19 mouse cellular contexts compared by ENCODE assay signal in genomic region chr13:98819094-98819493, GRCm38 (mm10). TPM values are rescaled to one million over a fixed set of nuclear protein-coding genes. Genes with fewer than 3 reads are reported as not detected.
DNase-seq lines count a peak whose midpoint lies in the region; ATAC-seq and TF ChIP-seq lines count a peak whose summit lies in the region.
"Had no signal": no experiment of that assay in that cellular context is flagged by ENCODE, and none has a peak within 500 bp of the region (broad histone marks: within the 10 kb centered on the region; RNA-seq: fewer than 3 reads in every experiment).

No protein-coding gene starts in this region.

- no peaks in the 10 kb centered on the region for H3K9me3 ChIP-seq in lung, embryonic 15.5 days
- H3K9me3 ChIP-seq in intestine, postnatal 0 days (ENCODE audit: control insufficient read depth), result no peaks in the 10 kb centered on the region
- no peaks in the 10 kb centered on the region for H3K9me3 ChIP-seq in stomach, postnatal 0 days (ENCODE audit: control insufficient read depth, low read length)
- H3K9me3 ChIP-seq in heart, embryonic 12.5 days (replicated peaks), result no peaks in the 10 kb centered on the region
- H3K9me3 ChIP-seq: midbrain, embryonic 10.5 days; neural tube, embryonic 15.5 days had no signal

- no peak overlapping the region for H3K4me2 ChIP-seq in lung, embryonic 15.5 days
- H3K4me2 ChIP-seq in intestine, postnatal 0 days (replicated peaks; ENCODE audit: low read depth), result peak overlapping the region; percentile 14; the same call in 1 of the 2 replicates
- H3K4me2 ChIP-seq in stomach, postnatal 0 days (replicated peaks; ENCODE audit: low read depth), result no peak overlapping the region
- no peak overlapping the region for H3K4me2 ChIP-seq in heart, embryonic 12.5 days
- H3K4me2 ChIP-seq: hindbrain, embryonic 14.5 days; neural tube, embryonic 15.5 days had no signal

- H3K27ac ChIP-seq in lung, embryonic 15.5 days, result peak overlapping the region; percentile 72
- H3K27ac ChIP-seq in intestine, postnatal 0 days (ENCODE audit: low read depth, low read length), result peak overlapping the region; percentile 84
- H3K27ac ChIP-seq in stomach, postnatal 0 days (replicated peaks), result peak overlapping the region; percentile 31
- H3K27ac ChIP-seq in heart, embryonic 12.5 days (ENCODE audit: poor library complexity, severe bottlenecking), result no peak overlapping the region
- H3K27ac ChIP-seq: heart, adult 2 months; hindbrain, embryonic 14.5 days; liver, embryonic 14.5 days; midbrain, embryonic 10.5 days; neural tube, embryonic 15.5 days had no signal

- no peaks in the 10 kb centered on the region for H3K36me3 ChIP-seq in lung, embryonic 15.5 days
- no peaks in the 10 kb centered on the region for H3K36me3 ChIP-seq in intestine, postnatal 0 days (ENCODE audit: control insufficient read depth, insufficient read depth)
- no peaks in the 10 kb centered on the region for H3K36me3 ChIP-seq in stomach, postnatal 0 days (ENCODE audit: control insufficient read depth, insufficient read depth, low read length)
- no peaks in the 10 kb centered on the region for H3K36me3 ChIP-seq in heart, embryonic 12.5 days
- H3K36me3 ChIP-seq: midbrain, embryonic 10.5 days; neural tube, embryonic 15.5 days had no signal

- TF ChIP-seq CTCF in intestine, postnatal 0 days (IDR thresholded peaks at IDR 0.05; ENCODE audit: low read depth), result no peak
- no peak for TF ChIP-seq CTCF in stomach, postnatal 0 days (IDR thresholded peaks at IDR 0.05; ENCODE audit: low read depth)

- 43% methylated on average over 2 of the region's 2 CpGs for WGBS in lung, embryonic 15.5 days
- 20% methylated on average over 2 of the region's 2 CpGs for WGBS in intestine, postnatal 0 days
- 31% methylated on average over 2 of the region's 2 CpGs for WGBS in stomach, postnatal 0 days
- 78% methylated on average over 2 of the region's 2 CpGs for WGBS in heart, embryonic 12.5 days

- ATAC-seq in lung, embryonic 15.5 days (ENCODE audit: borderline replicate concordance, extremely low read depth, low FRiP score, low TSS enrichment), result no peak
- ATAC-seq in intestine, postnatal 0 days, result peak; percentile 22
- no peak for ATAC-seq in stomach, postnatal 0 days (ENCODE audit: low FRiP score, low TSS enrichment)
- no peak for ATAC-seq in heart, embryonic 12.5 days (ENCODE audit: insufficient number of reproducible peaks, low FRiP score)

- no peaks in the 10 kb centered on the region for H3K27me3 ChIP-seq in lung, embryonic 15.5 days
- no peaks in the 10 kb centered on the region for H3K27me3 ChIP-seq in intestine, postnatal 0 days (replicated peaks; ENCODE audit: control insufficient read depth, insufficient read depth, low read length)
- H3K27me3 ChIP-seq in stomach, postnatal 0 days (ENCODE audit: control insufficient read depth, insufficient read depth, low read length), result no peaks in the 10 kb centered on the region
- H3K27me3 ChIP-seq in heart, embryonic 12.5 days (replicated peaks), result no peaks in the 10 kb centered on the region
- H3K27me3 ChIP-seq: neural tube, embryonic 15.5 days had no signal

- no peak overlapping the region for H3K4me3 ChIP-seq in lung, embryonic 15.5 days
- H3K4me3 ChIP-seq in intestine, postnatal 0 days (ENCODE audit: low read depth, low read length), result no peak overlapping the region
- H3K4me3 ChIP-seq in stomach, postnatal 0 days (ENCODE audit: low read depth, low read length), result no peak overlapping the region
- H3K4me3 ChIP-seq in heart, embryonic 12.5 days, result no peak overlapping the region
- H3K4me3 ChIP-seq: heart, adult 2 months; midbrain, embryonic 10.5 days; neural tube, embryonic 15.5 days had no signal

- peaks cover 19% of the 10 kb centered on the region for H3K4me1 ChIP-seq in lung, embryonic 15.5 days
- 0 out of 2 replicates have a peak, but pooled peaks cover 15% of the 10 kb centered on the region for H3K4me1 ChIP-seq in intestine, postnatal 0 days (replicated peaks; ENCODE audit: control insufficient read depth, insufficient read depth, low read length)
- no peaks in the 10 kb centered on the region for H3K4me1 ChIP-seq in stomach, postnatal 0 days (replicated peaks; ENCODE audit: control insufficient read depth, insufficient read depth)
- H3K4me1 ChIP-seq in heart, embryonic 12.5 days (replicated peaks), result peaks cover 6% of the 10 kb centered on the region
- H3K4me1 ChIP-seq: neural tube, embryonic 15.5 days had no signal

- H3K9ac ChIP-seq in lung, embryonic 15.5 days, result no peak overlapping the region
- no peak overlapping the region for H3K9ac ChIP-seq in intestine, postnatal 0 days (ENCODE audit: low read depth, low read length)
- no peak overlapping the region for H3K9ac ChIP-seq in stomach, postnatal 0 days (ENCODE audit: low read length)
- no peak overlapping the region for H3K9ac ChIP-seq in heart, embryonic 12.5 days
- H3K9ac ChIP-seq: hindbrain, embryonic 14.5 days; liver, embryonic 14.5 days; neural tube, embryonic 15.5 days had no signal

- TF ChIP-seq EP300 in stomach, postnatal 0 days (optimal IDR thresholded peaks at IDR 0.05), result no peak

- DNase-seq in heart, adult 11 months, result peak; percentile 7
- DNase-seq in heart, adult 9 months (ENCODE audit: low spot score in 2 of 2), result no peak
- DNase-seq in lung, postnatal 4 days, result no peak
- no peak for DNase-seq in stomach, postnatal 0 days (ENCODE audit: low spot score)
- no peak for DNase-seq in adrenal gland, postnatal 4 days (ENCODE audit: low spot score in 2 of 2)
- DNase-seq: cerebellum, adult 2 months; heart, adult 2 months; heart, postnatal 10 days; layer of hippocampus, adult 9-11 months; left cerebral cortex, postnatal 4 days; retina, postnatal 1 day; thymus, postnatal 25 days had no signal

RNA-seq across cellular contexts. Expression of gene Fcho2, which starts 3.8 kb away (rescaled TPM):
- polyA plus RNA-seq in lung, embryonic 15.5 days (2015; fragmentation: Nextera tagmentation; extraction: Ambion mirVana), result 40.5 and 43.1 TPM in 2 replicates
- polyA plus RNA-seq in intestine, postnatal 0 days (2015; fragmentation: Nextera tagmentation; extraction: Ambion mirVana), result 24.7 and 30.3 TPM in 2 replicates
- polyA plus RNA-seq in stomach, postnatal 0 days (2015; fragmentation: Nextera tagmentation; extraction: Ambion mirVana), result 19.6 and 21.9 TPM in 2 replicates
- total RNA-seq in adrenal gland, postnatal 4 days (2021), result 10 to 100 TPM; 56.8 to 66.9 TPM
- polyA plus RNA-seq in heart, embryonic 12.5 days (2016; fragmentation: Nextera tagmentation; extraction: Ambion mirVana), result 35.2 and 41.9 TPM in 2 replicates
